Mouse (Mus musculus) liver, postnatal 0 days (tissue): ENCODE results near the gene A830031A19Rik. TPM values are rescaled to one million over a fixed set of nuclear protein-coding genes. Genes with fewer than 3 reads are reported as not detected.
A peak's percentile ranks its signal among the peaks of the same experiment; 100 is the strongest.

ENCODE experiments used
- ATAC-seq: fragments of 200-750 bp; cut with Nextera tagmentation; 2 replicates; pipeline ENCODE4 v1.8.0; 2017; ENCODE audit warnings: mild to moderate bottlenecking, moderate library complexity
- DNase-seq: peaks from one replicate; pipeline ENCODE4 v3.0.0-alpha.2; 2016
- H3K27ac ChIP-seq: fragments of 300-500 bp; sonication (generic); 2 replicates; pipeline ENCODE4 v1.5.1; 2014; ENCODE audit warnings: antibody characterized with exemption, moderate library complexity, mild to moderate bottlenecking, low read depth
- H3K27me3 ChIP-seq: fragments of 300-500 bp; sonication (generic); 2 replicates; pipeline ENCODE4 v1.6.1; 2014; ENCODE audit warnings: low read length, control low read depth, mixed read lengths; ENCODE audit not compliant: insufficient read depth
- H3K36me3 ChIP-seq: fragments of 300-500 bp; sonication (generic); replicated peaks from 2 replicates; pipeline ENCODE4 v1.6.1; 2014; ENCODE audit warnings: mild to moderate bottlenecking, control low read depth, low read length, moderate library complexity, mixed read lengths; ENCODE audit not compliant: insufficient read depth
- H3K4me1 ChIP-seq: fragments of 300-500 bp; sonication (generic); 2 replicates; pipeline ENCODE4 v1.6.1; 2014; ENCODE audit warnings: antibody characterized with exemption, mild to moderate bottlenecking, control low read depth; ENCODE audit not compliant: insufficient read depth
- H3K4me2 ChIP-seq: fragments of 300-500 bp; sonication (generic); 2 replicates; pipeline ENCODE4 v1.6.1; 2014; ENCODE audit warnings: low read depth, mild to moderate bottlenecking, low read length, moderate library complexity, mixed read lengths
- H3K4me3 ChIP-seq: fragments of 300-500 bp; sonication (generic); 2 replicates; pipeline ENCODE4 v1.5.1; 2014; ENCODE audit warnings: low read depth, low read length
- H3K9ac ChIP-seq: fragments of 300-500 bp; sonication (generic); replicated peaks from 2 replicates; pipeline ENCODE4 v1.6.1; 2014; ENCODE audit warnings: mild to moderate bottlenecking, moderate library complexity
- H3K9me3 ChIP-seq: fragments of 300-500 bp; sonication (generic); 2 replicates; pipeline ENCODE4 v1.6.1; 2016; ENCODE audit warnings: mild to moderate bottlenecking, control low read depth, low read length, mixed read lengths
- CTCF ChIP-seq: sonication (generic); IDR thresholded peaks from 2 replicates; pipeline ENCODE4 v1.5.1; 2016; ENCODE audit warnings: antibody characterized with exemption, low read depth
- EP300 ChIP-seq: IDR thresholded peaks from 2 replicates; pipeline ENCODE4 v1.6.1; 2016; ENCODE audit warnings: antibody characterized with exemption, low read depth, mild to moderate bottlenecking
- whole genome bisulfite sequencing: fragments of 180-500 bp; shearing (Covaris S2); extraction: QIAGEN DNeasy Blood & Tissue Kit; methylation state at CpG from one replicate; pipeline ENCODE4 v1.1.7; 2014; ENCODE audit not compliant: insufficient replicate concordance; 5-methylcytosine and 5-hydroxymethylcytosine counted together
- polyA plus RNA-seq: library from polyadenylated mRNA; unstranded; fragments of >200 nt; fragmentation: Nextera tagmentation; extraction: Ambion mirVana; gene quantifications from 2 replicates; pipeline ENCODE4 v1.2.1, GENCODE M21; 2015

Gene A830031A19Rik
- polyA plus RNA-seq, 1 experiment from 2014 or later, result not detected

DNA sequence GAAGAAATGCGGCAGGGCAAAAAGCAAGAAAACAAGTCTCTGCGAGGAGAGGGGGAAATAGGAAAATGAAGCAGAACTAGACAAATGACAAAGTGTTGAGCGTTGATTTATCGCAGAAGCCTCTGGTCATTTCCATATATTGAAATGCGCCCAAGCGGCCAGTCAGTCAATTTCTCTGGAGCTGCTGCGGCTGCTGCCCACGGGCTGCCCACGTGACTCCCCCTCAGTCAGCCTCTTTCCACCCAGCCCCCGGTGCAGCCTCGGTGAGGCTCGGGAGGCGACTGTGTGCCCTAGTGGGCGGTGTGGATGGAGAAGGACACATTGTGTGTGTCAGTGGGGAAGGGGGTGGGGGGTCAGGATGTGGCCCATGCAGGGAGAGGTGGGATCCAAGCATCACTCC, 13.0 kb downstream of the A830031A19Rik start:
- Histone ChIP-seq H3K27ac (no peak overlapping the region), H3K4me3 (no peak overlapping the region), H3K36me3 (no peaks in the 10 kb centered on the region), H3K27me3 (peaks cover 38% of the 10 kb centered on the region), H3K9ac (no peak overlapping the region), H3K9me3 (no peaks in the 10 kb centered on the region), H3K4me2 (peak overlapping the region; percentile 6), H3K4me1 (no peaks in the 10 kb centered on the region)
- DNase-seq (no peak), ATAC-seq (no peak)
- TF ChIP-seq EP300, result no peak
- 3% methylated on average over 14 of the region's 14 CpGs for WGBS

DNA sequence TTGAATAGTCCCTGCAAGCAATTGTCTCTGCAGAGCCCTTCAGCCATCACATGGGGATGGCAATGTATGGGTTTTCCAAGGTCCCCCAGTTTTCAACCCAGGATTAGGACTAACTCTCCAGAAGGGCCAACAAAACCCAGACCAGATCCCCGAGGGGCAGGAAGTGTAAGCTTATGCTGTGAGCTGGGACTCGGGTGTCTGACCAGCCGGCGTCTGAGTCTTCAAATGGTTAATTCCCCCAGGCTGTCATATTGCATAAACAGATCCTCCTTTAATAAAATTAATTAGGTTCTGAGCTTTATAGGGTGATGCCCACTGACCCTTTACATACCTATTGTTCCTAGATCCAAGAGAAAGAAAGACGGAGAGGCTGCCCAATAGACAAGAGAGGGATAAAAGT, 14.4 kb downstream of the A830031A19Rik start:
- H3K36me3 ChIP-seq, result no peaks in the 10 kb centered on the region
- TF ChIP-seq CTCF (no peak), EP300 (no peak)
- 20% methylated on average over 5 of the region's 5 CpGs for WGBS
- H3K4me3 ChIP-seq, result 0 out of 2 replicates have a peak overlapping the region, but pooled peaks have one; percentile 15
- peaks cover 32% of the 10 kb centered on the region for H3K27me3 ChIP-seq
- no peak overlapping the region for H3K27ac ChIP-seq
- no peaks in the 10 kb centered on the region for H3K4me1 ChIP-seq
- DNase-seq, result no peak
- no peaks in the 10 kb centered on the region for H3K9me3 ChIP-seq
- no peak overlapping the region for H3K9ac ChIP-seq
- ATAC-seq, result no peak
- H3K4me2 ChIP-seq, result peak overlapping the region; percentile 40; the same call in 1 of the 2 replicates

GRCm38 (mm10) chr11:24059137-24059536, 15.7 kb downstream of the A830031A19Rik start:
- peaks cover 32% of the 10 kb centered on the region for H3K27me3 ChIP-seq

GRCm38 (mm10) chr11:24052882-24053281, 22.0 kb downstream of the A830031A19Rik start:
- Histone ChIP-seq H3K9me3 (no peaks in the 10 kb centered on the region), H3K36me3 (no peaks in the 10 kb centered on the region), H3K27ac (no peak overlapping the region), H3K4me3 (no peak overlapping the region), H3K4me1 (no peaks in the 10 kb centered on the region), H3K27me3 (no peaks in the 10 kb centered on the region; the same call in 1 of the 2 replicates), H3K9ac (no peak overlapping the region), H3K4me2 (no peak overlapping the region)
- 63% methylated on average over 6 of the region's 6 CpGs for WGBS
- DNase-seq, result no peak
- ATAC-seq, result no peak
- peak; percentile 40 for TF ChIP-seq CTCF
- no peak for TF ChIP-seq EP300

More at GRCm38 (mm10) chr11:24059137-24059536, 15.7 kb downstream of the A830031A19Rik start:
- Histone ChIP-seq H3K9me3 (no peaks in the 10 kb centered on the region), H3K4me1 (no peaks in the 10 kb centered on the region), H3K4me3 (no peak overlapping the region), H3K9ac (no peak overlapping the region), H3K27ac (no peak overlapping the region), H3K36me3 (no peaks in the 10 kb centered on the region), H3K4me2 (no peak overlapping the region)
- no peak for ATAC-seq
- no peak for TF ChIP-seq CTCF
- TF ChIP-seq EP300, result no peak
- 18% methylated on average over 1 of the region's 1 CpGs for WGBS
- DNase-seq, result no peak

DNA sequence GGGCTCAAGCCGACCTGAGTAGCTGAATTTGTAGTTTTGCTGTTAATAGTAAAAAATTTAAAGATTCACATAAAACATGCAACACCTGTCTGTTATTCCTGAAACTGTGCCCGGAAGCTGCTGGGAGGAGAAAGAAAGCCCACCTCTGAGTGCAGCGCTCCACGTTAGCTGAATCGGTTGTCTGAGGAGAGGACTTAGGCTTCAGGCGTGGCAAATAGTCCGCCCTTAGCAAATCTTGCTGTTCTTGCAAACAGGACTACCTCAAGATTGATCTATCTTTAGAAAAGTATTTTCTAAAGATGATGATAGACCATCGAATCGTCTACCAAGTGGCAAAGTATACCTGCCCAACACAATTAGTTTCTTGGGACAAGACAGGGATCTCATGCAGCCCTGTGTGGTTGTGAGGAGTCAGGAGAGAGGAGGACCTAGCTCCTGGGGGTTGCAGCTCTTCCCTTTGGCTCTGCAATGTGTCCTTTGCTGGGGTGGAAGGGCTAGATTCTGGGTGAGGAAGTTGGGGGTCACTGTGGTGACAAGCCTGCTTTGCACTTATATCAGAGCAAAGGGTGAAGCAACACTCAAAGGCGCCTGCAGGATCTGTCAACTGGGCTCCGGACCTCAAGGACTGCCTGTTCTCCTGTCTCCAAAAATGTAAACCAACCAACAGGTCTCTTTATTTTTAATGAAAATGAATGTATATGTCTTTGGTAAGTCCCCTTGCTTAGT, 24.7 kb downstream of the A830031A19Rik start:
- Histone ChIP-seq H3K27me3 (no peaks in the 10 kb centered on the region), H3K27ac (no peak overlapping the region), H3K4me3 (no peak overlapping the region), H3K9me3 (no peaks in the 10 kb centered on the region), H3K9ac (no peak overlapping the region), H3K4me1 (no peaks in the 10 kb centered on the region), H3K36me3 (no peaks in the 10 kb centered on the region), H3K4me2 (no peak overlapping the region)
- TF ChIP-seq CTCF (no peak), EP300 (no peak)
- ATAC-seq, result no peak
- 68% methylated on average over 11 of the region's 11 CpGs for WGBS
- no peak for DNase-seq

- peak; percentile 50; the same call in 1 of the 2 replicates for ATAC-seq
- WGBS, result 5% methylated on average over 28 of the region's 28 CpGs
Observed at GRCm38 (mm10) chr11:24049226-24050031, 25.4 kb downstream of the A830031A19Rik start.

More at GRCm38 (mm10) chr11:24049226-24050031, 25.4 kb downstream of the A830031A19Rik start:
- Histone ChIP-seq H3K9me3 (no peaks in the 10 kb centered on the region), H3K27ac (no peak overlapping the region), H3K4me1 (no peaks in the 10 kb centered on the region), H3K9ac (0 out of 2 replicates have a peak overlapping the region, but pooled peaks have one; percentile 3), H3K27me3 (no peaks in the 10 kb centered on the region), H3K4me2 (peak overlapping the region; percentile 78), H3K4me3 (peak overlapping the region; percentile 43), H3K36me3 (no peaks in the 10 kb centered on the region)
- peak; percentile 86 for DNase-seq
- TF ChIP-seq CTCF, result peak; percentile 100
- TF ChIP-seq EP300, result no peak
